Mouse (Mus musculus): ENCODE measurements around the gene Ttc39d.

- TF ChIP-seq CTCF (IDR thresholded peaks at IDR 0.05; ENCODE audit: low read depth) (no peak), EP300 (IDR thresholded peaks at IDR 0.05; ENCODE audit: low read depth) (peak; percentile 92; the same call in 1 of the 2 replicates)
Observed at GRCm38 (mm10) chr17:80206671-80207581, at the start of gene Ttc39d, which contains the start of gene Srsf7.
